Mouse (Mus musculus) c-Kit-positive CD71-positive TER-119-negative erythroid progenitor cells, embryonic 14.5 days (primary cell): ENCODE results near the gene Slc16a14.
A peak's percentile ranks its signal among the peaks of the same experiment; 100 is the strongest.
"Not testable (repeated sequence)": the region's sequence is repeated elsewhere in the genome, so short reads cannot be mapped to it uniquely, and the experiment has no call there.

ENCODE experiments used
- DNase-seq: peaks from one replicate; pipeline ENCODE4 v3.0.0-alpha.2; 2013; ENCODE audit warnings: low read depth

Gene Slc16a14

GRCm38 (mm10) chr1:84934503-84935333, at the start of gene Slc16a14:
Slc16a14 (minus strand) TSS chr1:84935134.
- no peak for DNase-seq

GRCm38 (mm10) chr1:84961779-84962178, 26.8 kb upstream of the Slc16a14 start:
- DNase-seq = not testable (repeated sequence)

GRCm38 (mm10) chr1:84957713-84958112, 22.8 kb upstream of the Slc16a14 start:
- DNase-seq = not testable (repeated sequence)

DNA sequence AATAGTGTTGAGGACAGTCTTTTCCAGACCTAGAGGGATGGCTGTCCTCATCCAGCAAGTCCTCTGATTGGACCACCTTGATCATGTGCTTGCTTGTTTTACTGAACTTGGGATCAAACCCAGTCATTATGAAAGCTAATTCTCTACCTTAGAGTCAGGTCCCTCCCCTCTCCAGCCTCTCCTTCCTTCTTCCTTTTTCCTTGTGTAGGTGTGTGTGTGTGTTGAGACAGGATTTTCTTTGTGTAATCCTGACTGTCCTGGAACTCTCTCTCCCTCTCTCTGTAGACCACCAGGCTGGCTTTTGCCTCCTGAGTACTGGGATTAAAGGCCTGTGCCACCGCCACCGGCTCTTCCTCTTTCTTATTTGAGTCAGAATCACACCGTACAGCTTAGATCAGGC, 21.8 kb upstream of the Slc16a14 start:
- not testable (repeated sequence) for DNase-seq

- no peak for DNase-seq
These were observed 17.7 kb upstream of the Slc16a14 start for GRCm38 (mm10) chr1:84952456-84953181.

DNA sequence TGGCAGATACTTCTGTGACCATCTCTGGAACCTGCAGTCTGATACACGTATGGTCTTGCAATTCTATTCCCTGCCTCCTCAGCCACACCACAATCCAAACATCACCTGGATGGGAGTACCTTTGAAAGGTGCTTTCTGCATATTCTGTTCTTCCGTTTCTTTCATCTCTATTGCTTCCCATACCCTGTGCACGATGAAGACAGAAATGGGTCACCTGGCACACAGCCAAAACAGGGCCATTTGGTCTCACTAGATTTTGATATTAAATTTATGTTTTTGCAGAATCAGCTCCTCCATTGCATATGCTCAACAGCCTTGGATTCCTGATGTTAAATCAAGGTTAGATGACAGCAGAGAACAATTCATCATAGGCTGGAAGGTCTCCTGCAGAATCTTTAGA, 16.6 kb upstream of the Slc16a14 start:
- no peak for DNase-seq

- DNase-seq = no peak
These were observed 12.5 kb upstream of the Slc16a14 start for GRCm38 (mm10) chr1:84947390-84947789.

GRCm38 (mm10) chr1:84945950-84946349, 11.0 kb upstream of the Slc16a14 start:
- DNase-seq = no peak

DNA sequence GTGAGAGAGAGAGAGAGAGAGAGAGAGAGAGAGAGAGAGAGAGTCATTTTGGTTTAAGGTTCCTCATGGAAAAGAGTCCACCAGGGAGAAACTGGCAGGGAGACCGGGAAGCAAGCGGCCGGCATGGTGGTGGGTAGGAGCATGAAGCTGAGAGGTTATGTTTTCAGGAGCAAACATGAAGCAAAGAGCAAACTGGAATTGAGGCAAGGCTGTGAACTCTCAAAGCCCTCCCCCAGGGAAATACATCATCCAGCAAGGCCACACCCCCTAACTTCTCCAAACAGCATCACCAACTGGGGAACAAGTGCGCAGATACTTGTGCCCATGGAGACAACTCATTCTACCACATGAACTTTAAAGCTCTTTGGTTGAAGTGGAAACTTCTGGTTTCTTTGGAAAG, 8.6 kb upstream of the Slc16a14 start:
- no peak for DNase-seq

- no peak for DNase-seq
These were observed 7.7 kb upstream of the Slc16a14 start for GRCm38 (mm10) chr1:84942666-84943065.

- DNase-seq = no peak
These were observed 5.4 kb upstream of the Slc16a14 start for GRCm38 (mm10) chr1:84940322-84940721.

DNA sequence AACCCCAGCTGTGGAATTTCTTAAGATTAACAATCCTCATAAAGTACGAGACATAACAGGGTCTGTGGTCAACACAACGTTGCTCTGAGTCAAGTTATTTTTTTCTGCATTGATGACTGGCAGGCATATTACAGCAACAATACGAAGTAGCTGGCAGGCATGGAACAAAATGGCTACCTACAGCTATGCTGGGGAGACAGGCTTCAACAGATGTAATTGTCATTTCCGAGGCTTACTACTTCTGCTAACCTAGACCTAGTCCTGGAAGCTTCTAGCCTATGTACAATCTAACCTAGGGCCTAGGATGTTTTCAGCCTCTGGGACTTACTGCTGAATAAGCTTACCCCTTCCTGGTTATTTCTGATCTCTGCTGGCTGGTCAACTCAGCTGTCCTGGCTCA, 4.5 kb upstream of the Slc16a14 start:
- DNase-seq = no peak

DNA sequence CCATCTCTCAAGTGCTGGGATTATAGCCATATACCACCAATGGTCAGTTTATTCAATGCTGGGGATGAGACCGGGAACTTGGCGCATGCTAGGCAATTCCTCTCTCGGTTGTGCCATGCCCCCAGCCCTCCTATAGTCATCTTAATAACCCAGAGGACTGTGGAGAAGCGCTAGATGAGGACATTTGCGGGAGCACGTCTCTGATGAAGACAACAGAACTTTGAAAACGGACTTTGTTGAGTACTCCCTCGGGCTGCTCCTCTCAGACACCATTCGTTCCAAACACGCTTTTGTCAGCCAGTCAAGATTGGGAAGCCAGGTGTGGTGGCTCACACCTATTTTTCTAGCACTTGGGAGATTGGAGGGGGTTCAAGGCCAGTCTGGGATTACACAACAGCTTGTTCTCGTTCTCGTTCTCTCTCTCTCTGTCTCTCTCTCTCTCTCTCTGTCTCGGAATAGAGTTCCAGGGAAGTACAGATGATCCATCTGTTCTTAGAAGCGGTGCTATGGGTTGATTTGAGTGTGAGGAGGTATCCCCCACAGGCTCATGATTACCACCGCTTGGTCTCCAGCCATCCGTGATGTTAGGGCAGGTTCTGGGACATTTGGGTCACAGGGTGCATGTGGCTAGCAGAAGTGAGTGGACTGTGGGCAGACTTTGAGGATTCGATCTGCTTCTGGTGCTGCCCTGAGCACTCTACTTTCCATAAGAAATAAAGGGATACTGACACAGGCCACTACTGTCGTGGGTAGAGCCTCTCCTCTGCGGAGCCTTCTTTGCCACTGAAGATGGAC, 2.0 kb upstream of the Slc16a14 start:
- no peak for DNase-seq

- DNase-seq = no peak
These were observed 734 bp upstream of the Slc16a14 start for GRCm38 (mm10) chr1:84935668-84936067.

DNA sequence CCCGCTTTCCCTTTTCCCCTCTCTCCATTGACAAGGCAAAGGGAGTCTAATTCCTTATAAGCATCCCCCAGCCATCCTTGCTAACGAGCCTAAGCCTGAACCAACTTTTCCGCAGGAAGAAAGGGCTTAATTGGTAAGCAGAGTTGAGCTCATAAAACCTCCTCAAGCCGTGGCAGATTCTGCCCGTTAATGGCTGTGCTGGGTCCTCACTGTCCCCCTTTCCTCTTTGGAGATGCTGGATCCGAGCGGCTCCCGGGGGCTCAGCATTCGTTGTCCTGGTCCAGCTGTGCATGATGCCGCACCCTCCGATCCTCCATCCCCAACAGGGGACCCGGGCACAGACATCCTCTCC, 807 bp downstream of the Slc16a14 start:
- no peak for DNase-seq

GRCm38 (mm10) chr1:84933472-84934150, 1.3 kb downstream of the Slc16a14 start:
- peak; percentile 24 for DNase-seq

DNA sequence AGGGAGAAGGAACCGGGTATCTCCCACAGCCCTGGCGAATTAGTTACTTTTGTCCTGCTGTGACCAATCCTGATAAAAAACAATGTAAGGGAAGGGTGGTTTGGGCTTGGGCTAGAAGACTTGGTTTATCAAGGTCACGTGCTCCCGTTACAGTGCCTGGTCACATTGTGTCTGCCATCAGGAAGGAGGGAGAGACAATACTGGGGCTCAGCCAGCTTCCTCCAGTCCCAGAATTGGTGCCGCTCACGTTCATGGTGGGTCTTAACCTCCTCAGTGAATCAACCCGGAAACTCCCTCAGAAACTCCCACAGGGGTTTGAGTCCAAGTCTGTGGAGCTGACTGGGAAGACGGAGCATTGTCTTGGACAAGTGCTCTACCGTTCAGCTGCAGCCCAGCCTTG, 9.3 kb downstream of the Slc16a14 start:
- DNase-seq = no peak

GRCm38 (mm10) chr1:84924134-84924533, 10.8 kb downstream of the Slc16a14 start:
- no peak for DNase-seq

GRCm38 (mm10) chr1:84923432-84923831, 11.5 kb downstream of the Slc16a14 start:
- DNase-seq = no peak

DNA sequence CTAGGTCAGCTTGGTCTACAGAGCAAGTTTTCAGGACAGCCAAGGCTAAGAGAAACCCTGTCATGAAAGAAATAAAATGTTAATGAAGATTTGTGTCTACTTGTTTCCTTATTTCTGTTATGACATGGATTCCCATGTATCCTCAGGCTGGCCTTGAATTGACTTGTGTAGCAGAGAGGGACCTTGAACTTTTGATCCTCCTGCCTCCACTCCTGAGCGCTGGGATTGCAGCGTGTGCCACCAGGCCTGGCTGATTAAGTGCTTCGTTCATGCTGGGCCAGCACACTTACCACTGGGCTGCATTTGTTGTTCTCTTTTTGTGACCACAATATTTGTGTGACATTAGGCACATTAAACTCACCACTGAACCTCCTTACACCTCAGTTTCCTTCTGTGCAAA, 16.1 kb downstream of the Slc16a14 start:
- DNase-seq = no peak

GRCm38 (mm10) chr1:84915010-84915409, 19.9 kb downstream of the Slc16a14 start:
- DNase-seq = no peak

DNA sequence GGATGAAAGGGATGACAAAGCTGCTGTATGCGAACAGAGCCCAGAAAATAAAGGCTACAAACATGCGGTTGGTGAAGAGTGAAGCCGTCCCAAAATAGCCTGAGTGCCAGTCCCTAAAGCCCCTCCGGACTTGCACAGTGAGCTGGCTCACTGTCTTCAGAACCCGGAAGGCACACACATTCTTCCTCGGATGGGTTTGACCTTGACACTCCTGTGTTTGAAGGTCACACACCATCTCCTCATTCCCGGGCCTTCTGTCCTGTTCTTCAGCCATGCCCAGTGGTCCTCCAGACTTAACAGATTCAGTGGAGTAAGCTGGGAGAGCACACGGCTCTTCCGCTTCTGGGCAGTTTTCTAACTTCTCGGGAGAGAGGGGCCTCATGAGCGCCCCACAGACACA, 22.4 kb downstream of the Slc16a14 start:
- no peak for DNase-seq
